8 mouse cellular contexts compared by ENCODE assay signal in the genomic region with DNA sequence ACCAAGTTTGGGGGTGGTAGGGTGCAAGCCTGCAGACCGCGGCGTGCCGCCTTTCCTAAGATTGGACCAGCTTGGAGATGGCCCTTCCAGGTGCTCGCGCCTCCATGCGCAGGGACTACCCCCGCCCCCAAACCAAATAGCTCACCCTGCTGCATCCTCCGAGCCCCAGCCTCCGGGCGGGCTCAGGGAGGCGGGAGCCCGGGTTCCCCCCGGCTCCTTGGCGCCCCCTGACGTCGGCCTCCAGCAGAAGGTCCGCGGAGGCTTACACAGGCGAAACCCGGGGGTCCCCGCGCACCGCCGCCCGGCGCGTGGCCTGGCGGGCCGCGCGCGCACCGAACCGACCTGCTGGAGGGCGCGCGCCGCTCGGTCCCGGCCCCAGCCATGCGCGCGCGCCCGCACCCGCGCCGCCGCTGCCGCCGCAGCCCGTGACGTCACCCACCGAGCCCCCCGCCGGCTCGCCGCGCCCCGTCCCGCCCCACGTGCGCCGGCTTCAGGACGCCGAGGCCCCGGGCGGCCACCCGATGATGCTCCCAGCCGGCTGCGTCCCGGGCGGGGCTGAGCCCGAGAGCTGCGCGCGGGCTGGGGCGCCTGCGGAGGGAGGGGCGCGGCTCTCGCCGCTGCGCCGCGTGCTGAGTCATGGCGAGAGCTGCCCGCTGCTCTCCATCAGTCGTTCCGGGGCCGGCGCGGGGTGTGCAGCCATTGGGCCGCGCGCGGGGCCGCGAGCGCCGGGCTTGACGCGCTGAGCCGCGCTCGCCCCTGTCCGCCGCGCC. TPM values are rescaled to one million over a fixed set of nuclear protein-coding genes. Genes with fewer than 3 reads are reported as not detected.
DNase-seq lines count a peak whose midpoint lies in the region; ATAC-seq lines count a peak whose summit lies in the region.

Gene Bend6, minus strand, starts transcription at position 396 of the 770 bp plus-strand sequence.

- H3K36me3 ChIP-seq in embryonic facial prominence, embryonic 10.5 days (replicated peaks): no peaks in the 10 kb centered on the region
- H3K36me3 ChIP-seq in intestine, embryonic 15.5 days: no peaks in the 10 kb centered on the region
- H3K36me3 ChIP-seq in limb, embryonic 12.5 days: no peaks in the 10 kb centered on the region
- no peaks in the 10 kb centered on the region for H3K36me3 ChIP-seq in midbrain, embryonic 12.5 days
- H3K36me3 ChIP-seq in stomach, embryonic 16.5 days (ENCODE audit: control insufficient read depth, insufficient read depth, low read length): no peaks in the 10 kb centered on the region

- peak within 1 kb of the TSS; percentile 98 for H3K4me2 ChIP-seq in intestine, embryonic 15.5 days (replicated peaks)
- H3K4me2 ChIP-seq in limb, embryonic 12.5 days: peak within 1 kb of the TSS; percentile 90
- H3K4me2 ChIP-seq in midbrain, embryonic 12.5 days (replicated peaks): peak within 1 kb of the TSS; percentile 88
- H3K4me2 ChIP-seq in stomach, embryonic 16.5 days (ENCODE audit: low read depth, low read length): peak within 1 kb of the TSS; percentile 99

- peak within 1 kb of the TSS; percentile 73 for H3K4me3 ChIP-seq in embryonic facial prominence, embryonic 10.5 days
- peak within 1 kb of the TSS; percentile 59 for H3K4me3 ChIP-seq in intestine, embryonic 15.5 days (replicated peaks)
- H3K4me3 ChIP-seq in limb, embryonic 12.5 days (replicated peaks): peak within 1 kb of the TSS; percentile 73
- peak within 1 kb of the TSS; percentile 75 for H3K4me3 ChIP-seq in midbrain, embryonic 12.5 days
- peak within 1 kb of the TSS; percentile 62 for H3K4me3 ChIP-seq in stomach, embryonic 16.5 days (replicated peaks; ENCODE audit: low read length)

- H3K9ac ChIP-seq in intestine, embryonic 15.5 days: peak within 1 kb of the TSS; percentile 42
- peak within 1 kb of the TSS; percentile 70 for H3K9ac ChIP-seq in limb, embryonic 12.5 days (replicated peaks)
- peak within 1 kb of the TSS; percentile 77 for H3K9ac ChIP-seq in midbrain, embryonic 12.5 days (replicated peaks)
- H3K9ac ChIP-seq in stomach, embryonic 16.5 days (ENCODE audit: low read length): peak within 1 kb of the TSS; percentile 71

- WGBS in embryonic facial prominence, embryonic 10.5 days: 1% methylated on average over 109 of the region's 110 CpGs
- under 1% methylated on average over 90 of the region's 110 CpGs for WGBS in intestine, embryonic 15.5 days
- WGBS in limb, embryonic 12.5 days: under 1% methylated on average over 91 of the region's 110 CpGs
- WGBS in midbrain, embryonic 12.5 days: under 1% methylated on average over 45 of the region's 110 CpGs
- under 1% methylated on average over 99 of the region's 110 CpGs for WGBS in stomach, embryonic 16.5 days

- peak; percentile 32 to 42 for DNase-seq in B cell, adult 2 months
- DNase-seq in adrenal gland, postnatal 25 days: peak; percentile 76
- DNase-seq in embryonic facial prominence, embryonic 10.5 days (ENCODE audit: low spot score): peak; percentile 82
- DNase-seq in gastrocnemius, postnatal 4 days (ENCODE audit: low spot score in 2 of 2): peak; percentile 49 to 58

- ATAC-seq in intestine, embryonic 15.5 days: peak; percentile 91
- peak; percentile 81 for ATAC-seq in limb, embryonic 12.5 days (ENCODE audit: insufficient number of reproducible peaks, insufficient read depth, low FRiP score, low TSS enrichment, low read depth)
- peak; percentile 90 for ATAC-seq in midbrain, embryonic 12.5 days (ENCODE audit: low FRiP score, low read depth)
- peak; percentile 89 for ATAC-seq in stomach, embryonic 16.5 days (ENCODE audit: insufficient read depth, low FRiP score)

- H3K9me3 ChIP-seq in embryonic facial prominence, embryonic 10.5 days: no peaks in the 10 kb centered on the region
- H3K9me3 ChIP-seq in intestine, embryonic 15.5 days: no peaks in the 10 kb centered on the region
- H3K9me3 ChIP-seq in limb, embryonic 12.5 days: no peaks in the 10 kb centered on the region
- no peaks in the 10 kb centered on the region for H3K9me3 ChIP-seq in midbrain, embryonic 12.5 days
- no peaks in the 10 kb centered on the region for H3K9me3 ChIP-seq in stomach, embryonic 16.5 days (replicated peaks; ENCODE audit: control insufficient read depth, low read length)

- H3K27me3 ChIP-seq in embryonic facial prominence, embryonic 10.5 days (replicated peaks; ENCODE audit: low read depth, poor library complexity, severe bottlenecking): peaks cover 50% of the 10 kb centered on the region
- H3K27me3 ChIP-seq in intestine, embryonic 15.5 days (replicated peaks): peaks cover 35% of the 10 kb centered on the region
- H3K27me3 ChIP-seq in limb, embryonic 12.5 days: peaks cover 43% of the 10 kb centered on the region
- peaks cover 44% of the 10 kb centered on the region for H3K27me3 ChIP-seq in midbrain, embryonic 12.5 days
- H3K27me3 ChIP-seq in stomach, embryonic 16.5 days (ENCODE audit: control insufficient read depth, insufficient read depth, low read length): peaks cover 35% of the 10 kb centered on the region

- H3K4me1 ChIP-seq in embryonic facial prominence, embryonic 10.5 days: peaks cover 25% of the 10 kb centered on the region
- peaks cover 16% of the 10 kb centered on the region for H3K4me1 ChIP-seq in intestine, embryonic 15.5 days (replicated peaks)
- H3K4me1 ChIP-seq in limb, embryonic 12.5 days (replicated peaks): peaks cover 9% of the 10 kb centered on the region; the same call in 1 of the 2 replicates
- peaks cover 13% of the 10 kb centered on the region for H3K4me1 ChIP-seq in midbrain, embryonic 12.5 days
- H3K4me1 ChIP-seq in stomach, embryonic 16.5 days (ENCODE audit: control insufficient read depth, insufficient read depth, low read length): peaks cover 7% of the 10 kb centered on the region

- H3K27ac ChIP-seq in embryonic facial prominence, embryonic 10.5 days (replicated peaks): peak within 1 kb of the TSS; percentile 86
- no peak within 1 kb of the TSS for H3K27ac ChIP-seq in intestine, embryonic 15.5 days
- H3K27ac ChIP-seq in limb, embryonic 12.5 days: no peak within 1 kb of the TSS
- H3K27ac ChIP-seq in midbrain, embryonic 12.5 days (replicated peaks): peak within 1 kb of the TSS; percentile 70
- H3K27ac ChIP-seq in stomach, embryonic 16.5 days (ENCODE audit: low read length): no peak within 1 kb of the TSS

RNA-seq across cellular contexts. Expression of gene Bend6, which starts in this region (rescaled TPM):
- total RNA-seq in adrenal gland, postnatal 25 days (2021): 0.82 and 2.9 TPM in 2 replicates
- polyA plus RNA-seq in embryonic facial prominence, embryonic 10.5 days (2016; fragmentation: Nextera tagmentation; extraction: Ambion mirVana): 1.3 and 2.2 TPM in 2 replicates
- total RNA-seq in gastrocnemius, postnatal 4 days (2021): 1 to 10 TPM in 1 of 2 experiments, under 1 TPM in 1; 0.83 to 1.3 TPM
- polyA plus RNA-seq in intestine, embryonic 15.5 days (2015; fragmentation: Nextera tagmentation; extraction: Ambion mirVana): 0.88 and 1.3 TPM in 2 replicates
- 1.1 and 1.8 TPM in 2 replicates for polyA plus RNA-seq in limb, embryonic 12.5 days (2016; fragmentation: Nextera tagmentation; extraction: Ambion mirVana)
- polyA plus RNA-seq in midbrain, embryonic 12.5 days (2016; fragmentation: Nextera tagmentation; extraction: Ambion mirVana): 3.1 and 4.3 TPM in 2 replicates
- 0.93 and 1.4 TPM in 2 replicates for polyA plus RNA-seq in stomach, embryonic 16.5 days (2015; fragmentation: Nextera tagmentation; extraction: Ambion mirVana)

Comparison
In these comparisons a context has a peak if more than half of its experiments do, and no peak if none do; other contexts are left out.
1. H3K27ac ChIP-seq: peak in embryonic facial prominence, embryonic 10.5 days (single experiment) and midbrain, embryonic 12.5 days (single experiment); none in intestine, embryonic 15.5 days (single experiment), limb, embryonic 12.5 days (single experiment) and stomach, embryonic 16.5 days (single experiment).
2. Peak in every context shown above with its lines, with median percentiles within 50 percentile points of each other: DNase-seq, H3K4me3 ChIP-seq, ATAC-seq, H3K4me2 ChIP-seq and H3K9ac ChIP-seq.